Mouse (Mus musculus): ENCODE measurements around the gene Spsb3. TPM values are rescaled to one million over a fixed set of nuclear protein-coding genes. Genes with fewer than 3 reads are reported as not detected.

The Spsb3 gene
- polyA plus RNA-seq, 2 experiments, result 39.4 to 49.6 TPM

DNA sequence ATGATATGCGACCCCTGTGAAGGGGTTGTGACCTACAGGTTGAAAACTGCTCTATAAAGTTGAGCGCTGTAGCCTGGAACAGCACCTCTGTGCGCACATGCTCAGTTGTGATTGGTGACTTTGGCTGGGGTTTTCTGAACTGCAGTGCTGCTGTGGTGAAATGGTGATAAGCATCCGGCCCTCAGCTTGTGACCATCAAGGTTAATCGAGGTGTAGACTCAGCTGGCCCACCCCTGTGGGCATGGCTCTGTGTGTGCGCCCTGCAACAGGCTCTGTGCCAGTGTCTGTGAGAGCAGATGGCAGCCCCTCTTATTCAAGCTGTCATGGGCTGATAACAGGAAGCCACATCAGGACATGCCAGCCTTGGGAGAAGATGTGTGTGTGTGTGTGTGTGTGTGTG lies 27.5 kb upstream of the Spsb3 start:
- Histone ChIP-seq H3K9ac (ENCODE audit: low read depth, low read length, severe bottlenecking) (no peak overlapping the region), H3K4me1 (ENCODE audit: control insufficient read depth, insufficient read depth, low read length) (no peaks in the 10 kb centered on the region), H3K4me2 (replicated peaks; ENCODE audit: low read depth, low read length, severe bottlenecking) (no peak overlapping the region), H3K27ac (replicated peaks; ENCODE audit: low read depth, low read length) (no peak overlapping the region), H3K4me3 (replicated peaks; ENCODE audit: low read length) (no peak overlapping the region), H3K27me3 (ENCODE audit: control insufficient read depth, insufficient read depth, low read length) (no peaks in the 10 kb centered on the region), H3K9me3 (ENCODE audit: control insufficient read depth, low read length) (no peaks in the 10 kb centered on the region), H3K36me3 (ENCODE audit: control insufficient read depth, insufficient read depth, low read length) (peaks cover 30% of the 10 kb centered on the region)
- ATAC-seq (ENCODE audit: low FRiP score, low read depth) (no peak), DNase-seq (ENCODE audit: low spot score) (no peak)
- WGBS, result 89% methylated on average over 6 of the region's 6 CpGs
- TF ChIP-seq POLR2A (IDR thresholded peaks at IDR 0.05; ENCODE audit: borderline replicate concordance, extremely low read depth, insufficient read depth, insufficient read length), result no peak

DNA sequence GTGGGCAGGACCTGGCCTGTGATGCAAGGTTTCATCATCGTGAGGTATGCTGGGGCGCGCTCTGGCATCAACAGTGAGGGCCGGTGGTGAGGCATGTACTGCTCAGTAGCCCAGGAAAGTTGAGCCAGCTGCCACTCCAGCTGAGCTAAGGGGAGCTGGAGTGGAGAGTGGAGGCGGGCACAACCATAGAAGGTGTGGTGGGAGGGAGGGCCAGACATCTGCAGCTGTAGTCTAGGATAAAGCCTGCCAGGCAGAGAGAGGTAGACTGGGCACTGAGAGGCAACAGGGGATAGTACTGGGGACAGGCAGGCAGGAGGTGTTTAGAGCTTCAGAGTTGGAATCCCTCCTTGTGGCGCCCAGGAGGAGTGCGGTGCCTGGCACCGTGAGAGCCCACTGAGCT lies 26.4 kb upstream of the Spsb3 start:
- Histone ChIP-seq H3K4me1 (ENCODE audit: control insufficient read depth, insufficient read depth, low read length) (no peaks in the 10 kb centered on the region), H3K27me3 (ENCODE audit: control insufficient read depth, insufficient read depth, low read length) (no peaks in the 10 kb centered on the region), H3K36me3 (ENCODE audit: control insufficient read depth, insufficient read depth, low read length) (peaks cover 29% of the 10 kb centered on the region), H3K4me3 (replicated peaks; ENCODE audit: low read length) (no peak overlapping the region), H3K9ac (ENCODE audit: low read depth, low read length, severe bottlenecking) (no peak overlapping the region), H3K27ac (replicated peaks; ENCODE audit: low read depth, low read length) (no peak overlapping the region), H3K4me2 (replicated peaks; ENCODE audit: low read depth, low read length, severe bottlenecking) (no peak overlapping the region), H3K9me3 (ENCODE audit: control insufficient read depth, low read length) (no peaks in the 10 kb centered on the region)
- DNase-seq (ENCODE audit: low spot score) (no peak), ATAC-seq (ENCODE audit: low FRiP score, low read depth) (no peak)
- WGBS, result 90% methylated on average over 8 of the region's 8 CpGs
- TF ChIP-seq POLR2A (IDR thresholded peaks at IDR 0.05; ENCODE audit: borderline replicate concordance, extremely low read depth, insufficient read depth, insufficient read length), result no peak

DNA sequence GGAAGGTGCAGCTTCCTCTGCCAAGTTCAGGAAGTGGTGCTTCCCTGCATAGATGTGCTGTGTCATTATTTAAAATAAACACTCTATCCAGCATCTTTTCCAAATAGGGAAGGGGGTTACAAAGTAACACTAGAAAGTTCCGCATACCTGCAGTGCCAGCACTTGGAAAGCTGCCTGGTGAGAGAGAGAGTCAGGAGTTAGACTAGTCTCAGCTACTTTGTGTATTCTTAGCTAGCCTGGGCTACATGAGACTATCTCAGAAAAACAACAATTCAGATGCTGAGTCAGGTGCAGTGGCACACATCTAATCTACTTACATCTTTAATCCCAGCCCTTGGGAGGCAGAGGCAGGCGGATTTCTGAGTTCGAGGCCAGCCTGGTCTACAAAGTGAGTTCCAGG lies 24.7 kb upstream of the Spsb3 start:
- Histone ChIP-seq H3K4me1 (ENCODE audit: control insufficient read depth, insufficient read depth, low read length) (no peaks in the 10 kb centered on the region), H3K9me3 (ENCODE audit: control insufficient read depth, low read length) (no peaks in the 10 kb centered on the region), H3K9ac (ENCODE audit: low read depth, low read length, severe bottlenecking) (no peak overlapping the region), H3K4me3 (replicated peaks; ENCODE audit: low read length) (no peak overlapping the region), H3K27ac (replicated peaks; ENCODE audit: low read depth, low read length) (no peak overlapping the region), H3K36me3 (ENCODE audit: control insufficient read depth, insufficient read depth, low read length) (peaks cover 28% of the 10 kb centered on the region), H3K27me3 (ENCODE audit: control insufficient read depth, insufficient read depth, low read length) (no peaks in the 10 kb centered on the region), H3K4me2 (replicated peaks; ENCODE audit: low read depth, low read length, severe bottlenecking) (no peak overlapping the region)
- TF ChIP-seq POLR2A (IDR thresholded peaks at IDR 0.05; ENCODE audit: borderline replicate concordance, extremely low read depth, insufficient read depth, insufficient read length), result no peak
- ATAC-seq (ENCODE audit: low FRiP score, low read depth) (no peak), DNase-seq (ENCODE audit: low spot score) (no peak)
- 96% methylated on average over 3 of the region's 3 CpGs for WGBS

DNA sequence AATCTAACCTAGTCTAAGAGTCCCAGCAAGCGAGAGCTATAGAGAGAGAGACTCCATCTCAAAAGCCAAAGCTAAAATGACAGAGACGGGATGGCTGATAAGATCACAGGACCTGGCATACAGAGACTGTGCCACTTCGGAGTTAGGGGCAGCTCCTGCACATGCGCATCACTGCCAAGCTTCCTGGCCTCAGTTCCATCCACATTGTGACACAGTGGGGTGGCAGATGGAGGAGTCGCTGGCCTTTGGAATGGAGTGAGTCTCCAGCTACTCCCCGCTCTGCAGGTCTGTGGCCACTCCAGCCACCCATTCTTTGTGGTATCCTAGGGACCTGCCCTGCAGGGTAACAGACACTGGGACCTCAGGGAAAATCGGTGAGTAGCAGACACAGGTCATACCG lies 20.7 kb upstream of the Spsb3 start, which contains the start of gene Igfals:
Gene Igfals (plus strand): TSS at position 222 of the 400 bp plus-strand sequence.
- no peak for TF ChIP-seq POLR2A (IDR thresholded peaks at IDR 0.05; ENCODE audit: borderline replicate concordance, extremely low read depth, insufficient read depth, insufficient read length)
- H3K27ac ChIP-seq (replicated peaks; ENCODE audit: low read depth, low read length), result no peak within 1 kb of the TSS
- peaks cover 26% of the 10 kb centered on the region for H3K36me3 ChIP-seq (ENCODE audit: control insufficient read depth, insufficient read depth, low read length)
- no peaks in the 10 kb centered on the region for H3K9me3 ChIP-seq (ENCODE audit: control insufficient read depth, low read length)
- H3K4me3 ChIP-seq (replicated peaks; ENCODE audit: low read length), result no peak within 1 kb of the TSS
- no peak for ATAC-seq (ENCODE audit: low FRiP score, low read depth)
- no peaks in the 10 kb centered on the region for H3K4me1 ChIP-seq (ENCODE audit: control insufficient read depth, insufficient read depth, low read length)
- no peak within 1 kb of the TSS for H3K9ac ChIP-seq (ENCODE audit: low read depth, low read length, severe bottlenecking)
- no peak within 1 kb of the TSS for H3K4me2 ChIP-seq (replicated peaks; ENCODE audit: low read depth, low read length, severe bottlenecking)
- no peaks in the 10 kb centered on the region for H3K27me3 ChIP-seq (ENCODE audit: control insufficient read depth, insufficient read depth, low read length)
- 89% methylated on average over 8 of the region's 8 CpGs for WGBS
- no peak for DNase-seq (ENCODE audit: low spot score)

DNA sequence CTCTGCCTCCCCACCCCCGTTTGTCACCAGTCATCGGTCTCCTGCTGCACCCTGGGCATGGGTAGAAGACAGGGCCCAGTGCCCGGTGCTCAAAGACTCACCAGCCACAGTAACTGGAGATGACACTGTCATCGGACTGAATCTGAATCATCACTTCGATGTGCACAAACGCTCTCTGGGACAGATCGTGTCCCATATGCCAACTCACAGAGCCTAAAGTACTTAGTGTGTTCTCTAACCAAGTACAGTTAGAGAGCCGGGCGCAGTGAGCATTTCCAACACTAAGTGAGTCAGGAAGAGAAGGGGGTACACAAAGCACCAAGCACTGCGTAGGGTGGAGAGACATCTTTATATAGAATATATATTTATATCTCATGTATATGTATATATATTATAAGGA lies 18.5 kb upstream of the Spsb3 start:
- no peak for ATAC-seq (ENCODE audit: low FRiP score, low read depth)
- Histone ChIP-seq H3K4me2 (replicated peaks; ENCODE audit: low read depth, low read length, severe bottlenecking) (no peak overlapping the region), H3K9ac (ENCODE audit: low read depth, low read length, severe bottlenecking) (no peak overlapping the region), H3K4me3 (replicated peaks; ENCODE audit: low read length) (no peak overlapping the region), H3K9me3 (ENCODE audit: control insufficient read depth, low read length) (no peaks in the 10 kb centered on the region), H3K36me3 (ENCODE audit: control insufficient read depth, insufficient read depth, low read length) (peaks cover 9% of the 10 kb centered on the region; the same call in 1 of the 2 replicates), H3K27ac (replicated peaks; ENCODE audit: low read depth, low read length) (no peak overlapping the region), H3K27me3 (ENCODE audit: control insufficient read depth, insufficient read depth, low read length) (no peaks in the 10 kb centered on the region), H3K4me1 (ENCODE audit: control insufficient read depth, insufficient read depth, low read length) (no peaks in the 10 kb centered on the region)
- TF ChIP-seq POLR2A (IDR thresholded peaks at IDR 0.05; ENCODE audit: borderline replicate concordance, extremely low read depth, insufficient read depth, insufficient read length), result no peak
- no peak for DNase-seq (ENCODE audit: low spot score)
- 91% methylated on average over 10 of the region's 10 CpGs for WGBS

All from limb, embryonic 14.5 days (tissue).